Mouse (Mus musculus) right cerebral cortex, adult 2 months (tissue): Measurements from ENCODE around the gene Igfbp1.

Experiments
- DNase-seq, 2 experiments: peaks; one replicate each; pipeline ENCODE4 v3.0.0; 2021 to 2022; ENCODE audit warnings: low spot score in 2 of 2

Gene Igfbp1

DNA sequence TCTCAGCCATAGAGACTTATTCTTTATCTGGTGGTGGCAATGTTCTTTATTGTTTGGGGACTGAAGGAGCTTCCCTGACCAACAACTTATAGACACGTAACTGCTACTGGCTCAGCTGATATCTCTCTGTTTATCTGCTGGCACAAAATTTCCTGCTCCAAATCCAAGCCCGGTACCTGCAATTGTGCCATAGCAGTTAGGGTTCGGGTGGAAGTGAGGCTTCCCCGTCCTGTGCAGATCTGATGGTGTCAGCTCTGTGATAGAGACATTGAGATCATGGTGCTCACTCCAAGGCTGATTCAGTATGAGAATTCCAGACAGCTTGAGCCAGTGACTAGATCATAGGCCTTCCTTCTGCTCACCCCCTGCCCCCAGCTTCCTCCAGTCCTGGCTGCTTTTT lies 34.4 kb downstream of the Igfbp1 start:
- no peak for DNase-seq

- DNase-seq: no peak
Observed at GRCm38 (mm10) chr11:7233333-7233732, 35.8 kb downstream of the Igfbp1 start.

- no peak for DNase-seq
Observed at GRCm38 (mm10) chr11:7234436-7234835, 36.9 kb downstream of the Igfbp1 start.

DNA sequence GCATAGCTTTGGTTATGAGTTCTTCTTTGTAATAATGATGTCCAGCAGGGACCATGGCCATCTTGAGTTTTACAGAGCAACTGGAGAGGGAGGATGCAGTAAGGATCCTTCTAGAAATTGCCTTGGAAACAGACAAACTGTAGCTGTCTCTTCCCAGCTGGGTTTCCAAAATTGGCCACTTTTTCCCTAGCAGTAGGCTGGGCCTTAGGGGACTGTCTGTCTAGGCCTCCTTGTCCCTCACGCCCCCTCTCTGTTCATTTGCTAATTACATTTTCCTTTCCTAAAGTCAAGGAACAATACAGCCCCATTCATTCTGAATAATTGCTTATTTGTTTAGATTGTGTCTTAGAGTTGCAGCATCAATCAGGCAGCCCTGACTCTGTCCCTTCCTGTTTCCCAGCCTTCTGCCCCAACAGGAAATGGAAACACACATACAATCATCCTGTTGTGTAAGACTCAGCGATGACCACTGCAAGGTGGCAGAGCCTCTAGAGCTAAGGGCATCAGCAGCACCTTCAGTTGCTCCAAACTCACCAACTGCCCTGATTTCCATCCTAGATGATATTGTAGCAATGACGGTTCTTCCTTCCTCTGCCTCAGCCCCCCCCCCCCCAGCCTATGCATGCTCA lies 37.5 kb downstream of the Igfbp1 start:
- DNase-seq: no peak

GRCm38 (mm10) chr11:7236751-7237150 lies 39.2 kb downstream of the Igfbp1 start:
- DNase-seq: no peak

DNA sequence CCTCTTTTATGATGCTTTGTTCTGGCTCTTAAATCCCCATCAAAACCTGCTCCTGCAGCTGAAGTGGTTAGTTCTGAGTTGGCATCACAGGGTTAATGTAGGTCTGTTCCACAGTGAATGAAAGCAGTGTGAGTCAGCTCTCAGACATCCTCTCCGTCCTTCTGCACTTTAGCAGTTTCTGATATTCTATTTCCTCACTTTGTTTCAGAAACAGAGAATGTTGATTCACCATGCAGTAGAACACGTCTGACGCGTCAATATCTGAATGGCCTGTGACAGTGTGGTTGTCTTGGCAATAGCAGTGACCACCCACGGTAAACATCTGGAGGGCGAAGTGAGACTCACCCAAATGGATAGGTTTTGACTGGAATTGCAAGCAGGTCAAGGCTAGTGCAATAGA lies 40.1 kb downstream of the Igfbp1 start:
- DNase-seq: peak in 1 of 2 experiments; percentile 12

GRCm38 (mm10) chr11:7238546-7238945 lies 41.0 kb downstream of the Igfbp1 start:
- no peak for DNase-seq

GRCm38 (mm10) chr11:7239041-7239740 lies 41.6 kb downstream of the Igfbp1 start:
- no peak for DNase-seq

- no peak for DNase-seq
Observed at GRCm38 (mm10) chr11:7244782-7245181, 47.2 kb downstream of the Igfbp1 start.

- no peak for DNase-seq
Observed at GRCm38 (mm10) chr11:7250415-7250814, 52.8 kb downstream of the Igfbp1 start.

- DNase-seq: no peak
Observed at GRCm38 (mm10) chr11:7250870-7251269, 53.3 kb downstream of the Igfbp1 start.
